Comparison of ENCODE assay signal across 8 mouse cellular contexts in genomic region chr6:116635251-116636180, GRCm38 (mm10). TPM values are rescaled to one million over a fixed set of nuclear protein-coding genes. Genes with fewer than 3 reads are reported as not detected.
DNase-seq lines count a peak whose midpoint lies in the region; ATAC-seq and TF ChIP-seq lines count a peak whose summit lies in the region.

No protein-coding gene starts in this region.

- H3K36me3 ChIP-seq in heart, embryonic 16.5 days (ENCODE audit: control insufficient read depth, insufficient read depth): no peaks in the 10 kb centered on the region; the same call in 1 of the 2 replicates
- no peaks in the 10 kb centered on the region for H3K36me3 ChIP-seq in limb, embryonic 12.5 days

- peaks cover 48% of the 10 kb centered on the region for H3K4me1 ChIP-seq in heart, embryonic 16.5 days (ENCODE audit: control insufficient read depth, insufficient read depth, low read length)
- H3K4me1 ChIP-seq in limb, embryonic 12.5 days (replicated peaks): peaks cover 6% of the 10 kb centered on the region; the same call in 1 of the 2 replicates

- H3K9me3 ChIP-seq in heart, embryonic 16.5 days (replicated peaks; ENCODE audit: control insufficient read depth, low read length): no peaks in the 10 kb centered on the region
- no peaks in the 10 kb centered on the region for H3K9me3 ChIP-seq in limb, embryonic 12.5 days

- H3K4me3 ChIP-seq in heart, embryonic 16.5 days (ENCODE audit: low read length): no peak overlapping the region
- H3K4me3 ChIP-seq in limb, embryonic 12.5 days (replicated peaks): no peak overlapping the region

- peak overlapping the region; percentile 99 for H3K27ac ChIP-seq in heart, embryonic 16.5 days (ENCODE audit: low read length)
- peak overlapping the region; percentile 59; the same call in 1 of the 2 replicates for H3K27ac ChIP-seq in limb, embryonic 12.5 days

- TF ChIP-seq POLR2A in brain, embryonic 14.5 days (IDR thresholded peaks at IDR 0.05; ENCODE audit: borderline replicate concordance, extremely low read depth, insufficient read depth, insufficient read length, poor library complexity, severe bottlenecking): no peak

- H3K27me3 ChIP-seq in heart, embryonic 16.5 days (ENCODE audit: control insufficient read depth, insufficient read depth, low read length): no peaks in the 10 kb centered on the region
- no peaks in the 10 kb centered on the region for H3K27me3 ChIP-seq in limb, embryonic 12.5 days

- DNase-seq in adipocyte (ENCODE audit: low spot score): peak; percentile 89
- DNase-seq in brain, embryonic 14.5 days (ENCODE audit: low read depth): peak; percentile 31
- DNase-seq in skeletal muscle tissue, adult 2 months (ENCODE audit: low read depth, low spot score): peak; percentile 75
- DNase-seq in spleen, adult 18-20 months: no peak
- DNase-seq in thymus, postnatal 0 days (ENCODE audit: low spot score): no peak
- DNase-seq in layer of hippocampus, postnatal 14 days (ENCODE audit: low spot score in 2 of 2): no peak

- 14% methylated on average over 10 of the region's 10 CpGs for WGBS in heart, embryonic 16.5 days
- WGBS in limb, embryonic 12.5 days: 67% methylated on average over 10 of the region's 10 CpGs

- peak overlapping the region; percentile 21; the same call in 1 of the 2 replicates for H3K4me2 ChIP-seq in heart, embryonic 16.5 days (ENCODE audit: low read depth, low read length)
- H3K4me2 ChIP-seq in limb, embryonic 12.5 days: no peak overlapping the region

- TF ChIP-seq CTCF in brain, embryonic 14.5 days (IDR thresholded peaks at IDR 0.05; ENCODE audit: borderline replicate concordance, extremely low read depth, insufficient read depth, insufficient read length): no peak

- peak; percentile 96 for ATAC-seq in heart, embryonic 16.5 days (replicated peaks; ENCODE audit: extremely low read depth, insufficient read depth, low FRiP score)
- ATAC-seq in limb, embryonic 12.5 days (ENCODE audit: insufficient number of reproducible peaks, insufficient read depth, low FRiP score, low TSS enrichment, low read depth): peak; percentile 56; the same call in 1 of the 2 replicates

- peak overlapping the region; percentile 72 for H3K9ac ChIP-seq in heart, embryonic 16.5 days (ENCODE audit: low read length)
- no peak overlapping the region for H3K9ac ChIP-seq in limb, embryonic 12.5 days (replicated peaks)

RNA-seq across cellular contexts. Expression of gene Zfp422, which starts 6.7 kb away (rescaled TPM):
- 112 and 162 TPM in 2 replicates for polyA plus RNA-seq in brain, embryonic 14.5 days (2012; rRNA removed)
- 78.8 and 89.8 TPM in 2 replicates for polyA plus RNA-seq in heart, embryonic 16.5 days (2015; fragmentation: Nextera tagmentation; extraction: Ambion mirVana)
- 262 and 269 TPM in 2 replicates for polyA plus RNA-seq in limb, embryonic 12.5 days (2016; fragmentation: Nextera tagmentation; extraction: Ambion mirVana)
- polyA plus RNA-seq in thymus, postnatal 0 days (2015; fragmentation: Nextera tagmentation; extraction: Ambion mirVana): 160 and 169 TPM in 2 replicates
- total RNA-seq in layer of hippocampus, postnatal 14 days (2021): 10 to 100 TPM; 23.7 to 26.9 TPM

RNA-seq across cellular contexts. Expression of gene Depp1, which starts 14.9 kb away (rescaled TPM):
- 3.2 and 3.4 TPM in 2 replicates for polyA plus RNA-seq in brain, embryonic 14.5 days (2012; rRNA removed)
- polyA plus RNA-seq in heart, embryonic 16.5 days (2015; fragmentation: Nextera tagmentation; extraction: Ambion mirVana): 65.7 and 68.9 TPM in 2 replicates
- 19.9 and 22.1 TPM in 2 replicates for polyA plus RNA-seq in limb, embryonic 12.5 days (2016; fragmentation: Nextera tagmentation; extraction: Ambion mirVana)
- polyA plus RNA-seq in thymus, postnatal 0 days (2015; fragmentation: Nextera tagmentation; extraction: Ambion mirVana): 10.3 and 10.5 TPM in 2 replicates
- 1 to 10 TPM; 2.5 to 4.7 TPM for total RNA-seq in layer of hippocampus, postnatal 14 days (2021)

RNA-seq across cellular contexts. Expression of gene Rassf4, which starts 38.2 kb away (rescaled TPM):
- polyA plus RNA-seq in brain, embryonic 14.5 days (2012; rRNA removed): 6.8 and 11.2 TPM in 2 replicates
- polyA plus RNA-seq in heart, embryonic 16.5 days (2015; fragmentation: Nextera tagmentation; extraction: Ambion mirVana): 6.2 and 6.5 TPM in 2 replicates
- 6.2 and 6.5 TPM in 2 replicates for polyA plus RNA-seq in limb, embryonic 12.5 days (2016; fragmentation: Nextera tagmentation; extraction: Ambion mirVana)
- polyA plus RNA-seq in thymus, postnatal 0 days (2015; fragmentation: Nextera tagmentation; extraction: Ambion mirVana): 6.6 and 7.1 TPM in 2 replicates
- 1 to 10 TPM; 3.8 to 4.6 TPM for total RNA-seq in layer of hippocampus, postnatal 14 days (2021)

RNA-seq across cellular contexts. Expression of gene Olfr215, which starts 51.5 kb away (rescaled TPM):
- 0.01 TPM in 1 of 2 replicates, not detected in the other for polyA plus RNA-seq in brain, embryonic 14.5 days (2012; rRNA removed)
- polyA plus RNA-seq in heart, embryonic 16.5 days (2015; fragmentation: Nextera tagmentation; extraction: Ambion mirVana): not detected in 2 replicates
- polyA plus RNA-seq in limb, embryonic 12.5 days (2016; fragmentation: Nextera tagmentation; extraction: Ambion mirVana): not detected in 2 replicates
- not detected in 2 replicates for polyA plus RNA-seq in thymus, postnatal 0 days (2015; fragmentation: Nextera tagmentation; extraction: Ambion mirVana)
- not detected for total RNA-seq in layer of hippocampus, postnatal 14 days (2021)

Comparison
In these comparisons a context has a peak if more than half of its experiments do, and no peak if none do; other contexts are left out.
1. DNase-seq: peak in adipocyte (single experiment), brain, embryonic 14.5 days (single experiment) and skeletal muscle tissue, adult 2 months (single experiment); none in spleen, adult 18-20 months (0 of 2), thymus, postnatal 0 days (single experiment) and layer of hippocampus, postnatal 14 days (0 of 2).